Mouse (Mus musculus) spleen, adult 2 months (tissue): ENCODE data around the gene Rgs18. TPM values are rescaled to one million over a fixed set of nuclear protein-coding genes. Genes with fewer than 3 reads are reported as not detected.

ENCODE experiments used
- DNase-seq, 2 experiments: peaks; one replicate each; pipeline versions ENCODE4 v3.0.0 to v3.0.0-alpha.2; 2012 to 2021; ENCODE audit warnings: low spot score in 2 of 2, low read depth in 1 of 2
- H3K27ac ChIP-seq: fragments of 200-500 bp; 2 replicates; pipeline ENCODE4 v1.5.1; 2012; ENCODE audit warnings: low read length, inconsistent platforms; ENCODE audit not compliant: insufficient read depth
- H3K27me3 ChIP-seq: fragments of 200-500 bp; 2 replicates; pipeline ENCODE4 v1.6.1; 2012; ENCODE audit warnings: mild to moderate bottlenecking, moderate library complexity, low read length, inconsistent platforms; ENCODE audit not compliant: control insufficient read depth, insufficient read depth
- H3K36me3 ChIP-seq: fragments of 200-500 bp; 2 replicates; pipeline ENCODE4 v1.6.1; 2012; ENCODE audit warnings: mild to moderate bottlenecking, low read length, inconsistent platforms; ENCODE audit not compliant: control insufficient read depth, insufficient read depth
- H3K4me1 ChIP-seq: fragments of 200-500 bp; 2 replicates; pipeline ENCODE4 v1.6.1; 2011; ENCODE audit warnings: inconsistent platforms; ENCODE audit not compliant: control insufficient read depth, insufficient read depth, insufficient read length
- H3K4me3 ChIP-seq: fragments of 200-500 bp; 2 replicates; pipeline ENCODE4 v1.5.1; 2011; ENCODE audit warnings: mild to moderate bottlenecking, inconsistent platforms; ENCODE audit not compliant: insufficient read depth, insufficient read length; ENCODE audit errors: extremely low read depth
- CTCF ChIP-seq: fragments of 200-500 bp; IDR thresholded peaks from 2 replicates; pipeline ENCODE4 v1.5.1; 2011; ENCODE audit warnings: mild to moderate bottlenecking, inconsistent platforms; ENCODE audit not compliant: insufficient read depth, insufficient read length, insufficient replicate concordance; ENCODE audit errors: extremely low read depth
- POLR2A ChIP-seq: fragments of 200-500 bp; IDR thresholded peaks from 2 replicates; pipeline ENCODE4 v1.6.1; 2011; ENCODE audit warnings: low read depth, low read length, inconsistent platforms
- WGBS: fragments of 180-500 bp; shearing (Covaris S2); methylation state at CpG from one replicate; pipeline ENCODE4 v1.1.7; 2018; 5-methylcytosine and 5-hydroxymethylcytosine counted together
- polyA plus RNA-seq: library from polyadenylated mRNA; depleted of rRNA; stranded (reverse); fragments of >200 nt; gene quantifications from 2 replicates; pipeline ENCODE4 v1.2.3, GENCODE M21; 2012; rRNA removed

The Rgs18 gene
- polyA plus RNA-seq: 0.80 and 1.2 TPM in 2 replicates

DNA sequence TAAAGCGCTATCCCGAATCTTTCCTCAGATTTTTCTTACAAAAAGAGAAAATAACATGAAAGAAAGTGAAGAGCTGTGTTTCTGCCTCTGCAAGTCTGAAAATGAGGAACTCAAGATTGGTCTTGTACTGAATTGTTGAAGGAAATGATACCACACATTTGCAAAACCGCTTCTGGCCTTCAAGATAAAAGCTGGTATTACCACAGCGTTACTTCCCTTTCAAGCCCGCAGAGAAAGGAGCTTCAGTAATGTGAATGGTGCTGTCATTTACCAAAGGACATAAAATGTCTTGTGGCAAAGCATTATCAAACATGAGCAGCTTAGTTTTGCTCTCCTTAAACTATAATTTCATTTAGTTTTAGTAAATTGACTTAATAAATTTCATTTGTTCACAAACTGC is at the start of gene Rgs18:
TSS of gene Rgs18 (minus strand) at position 105 of the 400 bp plus-strand sequence.
- H3K27ac ChIP-seq: no peak within 1 kb of the TSS
- H3K4me3 ChIP-seq: peak within 1 kb of the TSS; percentile 50
- H3K36me3 ChIP-seq: no peaks in the 10 kb centered on the region
- H3K4me1 ChIP-seq: no peaks in the 10 kb centered on the region
- WGBS: 6% methylated on average over 5 of the region's 5 CpGs
- DNase-seq: peak; percentile 31 to 55
- no peaks in the 10 kb centered on the region for H3K27me3 ChIP-seq
- TF ChIP-seq POLR2A: no peak
- TF ChIP-seq CTCF: no peak

DNA sequence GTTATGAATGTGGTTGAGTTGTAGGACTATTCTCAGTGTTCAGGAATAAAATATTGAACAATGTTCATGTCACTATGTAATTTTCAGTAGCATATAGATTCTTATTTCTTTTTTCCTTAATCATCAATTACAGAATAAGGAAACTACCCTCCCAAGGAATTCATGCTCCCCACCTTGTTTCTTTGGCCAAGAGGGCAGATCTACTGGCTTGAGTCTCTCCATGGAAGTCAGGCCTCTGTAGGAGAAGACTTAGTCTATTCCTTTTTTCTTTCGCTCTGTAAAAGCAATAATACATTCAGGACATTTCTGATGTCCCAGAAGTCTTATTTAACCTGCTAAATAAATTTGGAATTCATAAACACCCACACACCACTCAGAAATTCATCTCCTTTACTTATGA is 841 bp downstream of the Rgs18 start:
- H3K4me1 ChIP-seq: no peaks in the 10 kb centered on the region
- WGBS: 31% methylated on average over 1 of the region's 1 CpGs
- no peaks in the 10 kb centered on the region for H3K27me3 ChIP-seq
- H3K27ac ChIP-seq: no peak overlapping the region
- peak overlapping the region; percentile 30 for H3K4me3 ChIP-seq
- no peak for TF ChIP-seq POLR2A
- TF ChIP-seq CTCF: no peak
- DNase-seq: no peak
- no peaks in the 10 kb centered on the region for H3K36me3 ChIP-seq

DNA sequence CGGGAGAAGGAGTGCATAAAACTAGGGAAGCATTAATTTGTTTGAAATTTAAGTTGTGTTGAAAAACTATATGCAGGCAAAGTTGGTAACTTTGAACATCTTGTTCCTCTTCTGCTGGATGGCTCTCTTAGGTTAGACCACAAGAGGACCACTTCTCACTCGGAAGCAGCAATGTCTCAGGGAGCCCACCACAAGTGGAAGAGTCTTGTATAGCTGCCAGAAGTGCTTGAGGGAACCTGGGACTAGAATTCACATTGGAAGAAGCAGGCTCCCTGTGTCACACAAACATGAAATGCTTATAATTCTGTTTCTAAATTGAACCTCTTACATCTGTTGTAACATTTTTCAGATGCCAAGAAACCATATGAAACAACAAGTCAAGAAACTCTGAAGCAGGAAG is 9.0 kb downstream of the Rgs18 start:
- no peaks in the 10 kb centered on the region for H3K4me1 ChIP-seq
- no peak overlapping the region for H3K27ac ChIP-seq
- H3K4me3 ChIP-seq: no peak overlapping the region
- no peak for DNase-seq
- no peak for TF ChIP-seq POLR2A
- no peak for TF ChIP-seq CTCF
- no peaks in the 10 kb centered on the region for H3K27me3 ChIP-seq
- 11% methylated on average over 2 of the region's 2 CpGs for WGBS
- H3K36me3 ChIP-seq: no peaks in the 10 kb centered on the region

DNA sequence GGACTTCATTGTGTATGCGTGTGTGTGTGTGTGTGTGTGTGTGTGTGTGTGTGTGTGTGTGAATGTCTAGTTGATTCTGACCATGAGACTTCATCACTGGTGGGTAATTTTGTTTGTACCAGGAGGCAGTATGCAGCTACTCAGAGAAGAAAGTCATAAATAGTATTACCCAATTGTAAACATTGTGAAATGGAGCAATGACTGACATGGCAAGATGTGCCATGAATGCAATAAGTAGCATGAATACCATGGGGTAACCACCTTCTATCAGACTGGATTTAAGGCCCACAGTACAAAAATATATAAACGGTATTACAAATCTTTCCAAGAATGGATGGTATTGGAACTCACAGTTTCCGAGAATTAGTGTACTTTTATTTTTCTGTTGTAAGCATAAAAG is 14.4 kb downstream of the Rgs18 start:
- TF ChIP-seq POLR2A: no peak
- Histone ChIP-seq H3K4me1 (no peaks in the 10 kb centered on the region), H3K36me3 (no peaks in the 10 kb centered on the region), H3K27me3 (no peaks in the 10 kb centered on the region), H3K4me3 (no peak overlapping the region), H3K27ac (no peak overlapping the region)
- 84% methylated on average over 3 of the region's 3 CpGs for WGBS
- no peak for DNase-seq

DNA sequence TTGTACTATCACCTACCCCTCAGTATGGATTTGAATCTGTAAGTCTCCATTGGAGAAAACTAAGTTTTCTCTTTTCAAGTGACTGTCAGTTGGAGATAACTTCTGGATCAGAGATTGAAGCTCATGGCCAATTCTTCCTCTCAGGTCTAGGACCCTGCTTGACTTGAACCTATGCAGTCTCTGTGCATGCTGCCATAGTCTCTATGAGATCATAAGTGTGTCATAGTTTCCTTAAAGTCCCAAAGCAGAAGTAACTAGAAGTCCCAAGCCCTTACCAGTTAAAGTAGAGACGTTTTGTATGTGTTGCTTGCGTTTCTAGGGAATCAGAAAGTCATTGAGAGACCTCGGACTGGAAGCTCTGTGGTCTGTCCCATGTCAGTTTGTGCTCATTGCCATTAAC is 24.5 kb downstream of the Rgs18 start:
- no peak overlapping the region for H3K4me3 ChIP-seq
- H3K36me3 ChIP-seq: no peaks in the 10 kb centered on the region
- no peaks in the 10 kb centered on the region for H3K4me1 ChIP-seq
- no peak overlapping the region for H3K27ac ChIP-seq
- TF ChIP-seq POLR2A (no peak), CTCF (no peak)
- H3K27me3 ChIP-seq: no peaks in the 10 kb centered on the region
- DNase-seq: no peak
- WGBS: 76% methylated on average over 3 of the region's 3 CpGs

DNA sequence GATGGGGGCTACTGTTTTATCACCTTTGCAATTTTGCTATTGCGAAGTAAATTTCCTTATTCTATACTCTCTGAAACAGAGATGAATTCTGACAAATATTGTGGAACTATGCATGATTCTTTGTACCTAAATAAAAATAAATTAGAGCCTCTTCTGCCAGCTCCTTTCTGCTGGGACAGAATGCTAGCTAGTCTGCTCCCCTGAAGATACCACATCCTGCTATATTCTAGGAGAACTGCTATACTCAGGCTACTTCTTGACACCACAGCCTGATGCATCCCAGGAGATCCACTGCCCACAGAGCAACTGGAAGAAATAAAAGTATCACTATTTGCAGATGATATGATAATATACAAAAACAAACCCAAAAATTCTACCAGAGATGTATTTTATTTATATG is 29.1 kb downstream of the Rgs18 start:
- Histone ChIP-seq H3K4me3 (no peak overlapping the region), H3K36me3 (no peaks in the 10 kb centered on the region), H3K27ac (no peak overlapping the region), H3K27me3 (no peaks in the 10 kb centered on the region), H3K4me1 (no peaks in the 10 kb centered on the region)
- no peak for DNase-seq
- 87% methylated on average over 1 of the region's 1 CpGs for WGBS
- TF ChIP-seq POLR2A: no peak
- no peak for TF ChIP-seq CTCF

DNA sequence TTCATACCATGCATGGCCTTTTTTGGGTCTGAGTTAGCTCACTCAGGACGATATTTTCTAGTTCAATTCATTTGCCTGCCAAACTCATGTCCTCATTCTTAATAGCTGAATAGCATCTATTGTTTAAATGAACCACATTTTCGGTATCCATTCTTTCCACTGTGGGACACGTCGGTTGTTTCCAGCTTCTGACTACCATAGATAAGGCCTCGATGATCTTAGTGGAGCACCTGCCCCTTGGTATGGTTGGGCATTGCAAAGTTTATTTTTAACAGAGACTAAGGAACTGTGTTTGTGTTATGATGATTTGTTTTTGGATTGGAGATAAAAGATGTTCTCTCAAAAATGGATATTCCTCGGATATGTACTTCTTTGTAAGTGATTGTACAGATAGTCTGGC is 37.5 kb downstream of the Rgs18 start:
- 88% methylated on average over 6 of the region's 6 CpGs for WGBS
- H3K27me3 ChIP-seq: no peaks in the 10 kb centered on the region

DNA sequence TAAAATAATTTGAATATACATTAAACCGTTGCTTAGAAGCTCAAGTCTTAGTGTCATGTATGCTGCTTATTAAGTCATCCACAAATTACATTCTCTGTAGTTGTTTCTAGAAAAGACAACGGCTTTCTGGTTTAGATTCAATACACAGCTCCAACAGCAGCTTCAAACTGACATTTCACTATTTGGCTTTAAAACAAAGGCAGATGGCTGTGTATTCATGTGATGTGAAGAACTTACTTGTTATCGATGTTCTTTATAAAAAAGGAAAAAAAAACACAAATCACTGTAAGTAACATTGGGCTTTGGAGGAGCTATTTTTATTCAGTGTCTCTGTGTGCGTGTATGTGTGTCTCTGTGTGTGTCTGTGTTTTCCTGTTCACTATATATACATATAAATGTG is 54.5 kb downstream of the Rgs18 start:
- no peak for TF ChIP-seq CTCF
- no peak for TF ChIP-seq POLR2A
- 87% methylated on average over 4 of the region's 4 CpGs for WGBS
- no peak for DNase-seq

More for the DNA sequence above, 37.5 kb downstream of the Rgs18 start:
- no peak for TF ChIP-seq CTCF
- no peak for TF ChIP-seq POLR2A
- DNase-seq: no peak
- H3K4me1 ChIP-seq: no peaks in the 10 kb centered on the region
- no peak overlapping the region for H3K4me3 ChIP-seq
- no peaks in the 10 kb centered on the region for H3K36me3 ChIP-seq
- no peak overlapping the region for H3K27ac ChIP-seq

More for the DNA sequence above, 54.5 kb downstream of the Rgs18 start:
- no peak overlapping the region for H3K4me3 ChIP-seq
- no peak overlapping the region for H3K27ac ChIP-seq
- no peaks in the 10 kb centered on the region for H3K27me3 ChIP-seq
- no peaks in the 10 kb centered on the region for H3K4me1 ChIP-seq
- H3K36me3 ChIP-seq: no peaks in the 10 kb centered on the region
